Mouse (Mus musculus): ENCODE measurements at regions not wholly inside any gene's neighbourhood (a gene's known extent, or its start where the extent isn't known, plus 50 kb on each side); places are given as distances from the start of the nearest gene placed in this dataset.

- Histone ChIP-seq H3K4me3 (replicated peaks; ENCODE audit: low read length) (no peak overlapping the region), H3K27me3 (ENCODE audit: control insufficient read depth, insufficient read depth, low read length) (no peaks in the 10 kb centered on the region), H3K36me3 (ENCODE audit: control insufficient read depth, insufficient read depth, low read length) (no peaks in the 10 kb centered on the region), H3K4me1 (ENCODE audit: control insufficient read depth, insufficient read depth, low read length) (no peaks in the 10 kb centered on the region), H3K4me2 (replicated peaks; ENCODE audit: low read depth, low read length, severe bottlenecking) (no peak overlapping the region), H3K9me3 (ENCODE audit: control insufficient read depth, low read length) (no peaks in the 10 kb centered on the region), H3K9ac (ENCODE audit: low read depth, low read length, severe bottlenecking) (no peak overlapping the region), H3K27ac (replicated peaks; ENCODE audit: low read depth, low read length) (no peak overlapping the region)
- WGBS, result 88% methylated on average over 2 of the region's 2 CpGs
- no peak for TF ChIP-seq POLR2A (IDR thresholded peaks at IDR 0.05; ENCODE audit: borderline replicate concordance, extremely low read depth, insufficient read depth, insufficient read length)
- DNase-seq (ENCODE audit: low spot score), result no peak
- no peak for ATAC-seq (ENCODE audit: low FRiP score, low read depth)
Measured at GRCm38 (mm10) chr2:148596966-148597365, 75.4 kb upstream of the Nxt1 start.

GRCm38 (mm10) chr2:148585721-148586335, 86.6 kb upstream of the Nxt1 start:
- H3K9ac ChIP-seq (ENCODE audit: low read depth, low read length, severe bottlenecking), result no peak overlapping the region
- no peak overlapping the region for H3K4me2 ChIP-seq (replicated peaks; ENCODE audit: low read depth, low read length, severe bottlenecking)
- H3K36me3 ChIP-seq (ENCODE audit: control insufficient read depth, insufficient read depth, low read length), result no peaks in the 10 kb centered on the region
- ATAC-seq (ENCODE audit: low FRiP score, low read depth) (no peak), DNase-seq (ENCODE audit: low spot score) (no peak)
- H3K4me3 ChIP-seq (replicated peaks; ENCODE audit: low read length), result no peak overlapping the region
- no peak overlapping the region for H3K27ac ChIP-seq (replicated peaks; ENCODE audit: low read depth, low read length)
- no peaks in the 10 kb centered on the region for H3K27me3 ChIP-seq (ENCODE audit: control insufficient read depth, insufficient read depth, low read length)
- no peaks in the 10 kb centered on the region for H3K9me3 ChIP-seq (ENCODE audit: control insufficient read depth, low read length)
- TF ChIP-seq POLR2A (IDR thresholded peaks at IDR 0.05; ENCODE audit: borderline replicate concordance, extremely low read depth, insufficient read depth, insufficient read length), result no peak
- 66% methylated on average over 1 of the region's 1 CpGs for WGBS
- no peaks in the 10 kb centered on the region for H3K4me1 ChIP-seq (ENCODE audit: control insufficient read depth, insufficient read depth, low read length)

- H3K27ac ChIP-seq (replicated peaks; ENCODE audit: low read depth, low read length), result no peak overlapping the region
- TF ChIP-seq POLR2A (IDR thresholded peaks at IDR 0.05; ENCODE audit: borderline replicate concordance, extremely low read depth, insufficient read depth, insufficient read length), result no peak
- no peaks in the 10 kb centered on the region for H3K27me3 ChIP-seq (ENCODE audit: control insufficient read depth, insufficient read depth, low read length)
- no peaks in the 10 kb centered on the region for H3K4me1 ChIP-seq (ENCODE audit: control insufficient read depth, insufficient read depth, low read length)
- no peak overlapping the region for H3K9ac ChIP-seq (ENCODE audit: low read depth, low read length, severe bottlenecking)
- H3K4me2 ChIP-seq (replicated peaks; ENCODE audit: low read depth, low read length, severe bottlenecking), result no peak overlapping the region
- no peak for DNase-seq (ENCODE audit: low spot score)
- 72% methylated on average over 1 of the region's 1 CpGs for WGBS
- H3K9me3 ChIP-seq (ENCODE audit: control insufficient read depth, low read length), result no peaks in the 10 kb centered on the region
- no peak overlapping the region for H3K4me3 ChIP-seq (replicated peaks; ENCODE audit: low read length)
- no peak for ATAC-seq (ENCODE audit: low FRiP score, low read depth)
- no peaks in the 10 kb centered on the region for H3K36me3 ChIP-seq (ENCODE audit: control insufficient read depth, insufficient read depth, low read length)
Measured at GRCm38 (mm10) chr2:148582208-148582607, 90.2 kb upstream of the Nxt1 start.

- 65% methylated on average over 4 of the region's 4 CpGs for WGBS
- Histone ChIP-seq H3K4me2 (replicated peaks; ENCODE audit: low read depth, low read length, severe bottlenecking) (no peak overlapping the region), H3K9ac (ENCODE audit: low read depth, low read length, severe bottlenecking) (no peak overlapping the region), H3K36me3 (ENCODE audit: control insufficient read depth, insufficient read depth, low read length) (no peaks in the 10 kb centered on the region), H3K9me3 (ENCODE audit: control insufficient read depth, low read length) (no peaks in the 10 kb centered on the region), H3K27ac (replicated peaks; ENCODE audit: low read depth, low read length) (no peak overlapping the region), H3K4me3 (replicated peaks; ENCODE audit: low read length) (no peak overlapping the region), H3K27me3 (ENCODE audit: control insufficient read depth, insufficient read depth, low read length) (no peaks in the 10 kb centered on the region), H3K4me1 (ENCODE audit: control insufficient read depth, insufficient read depth, low read length) (no peaks in the 10 kb centered on the region)
- TF ChIP-seq POLR2A (IDR thresholded peaks at IDR 0.05; ENCODE audit: borderline replicate concordance, extremely low read depth, insufficient read depth, insufficient read length), result no peak
- no peak for DNase-seq (ENCODE audit: low spot score)
- no peak for ATAC-seq (ENCODE audit: low FRiP score, low read depth)
Measured at GRCm38 (mm10) chr2:148581666-148582065, 90.7 kb upstream of the Nxt1 start.

- no peak overlapping the region for H3K27ac ChIP-seq (replicated peaks; ENCODE audit: low read depth, low read length)
- no peak overlapping the region for H3K9ac ChIP-seq (ENCODE audit: low read depth, low read length, severe bottlenecking)
- H3K36me3 ChIP-seq (ENCODE audit: control insufficient read depth, insufficient read depth, low read length), result no peaks in the 10 kb centered on the region
- H3K27me3 ChIP-seq (ENCODE audit: control insufficient read depth, insufficient read depth, low read length), result no peaks in the 10 kb centered on the region
- H3K9me3 ChIP-seq (ENCODE audit: control insufficient read depth, low read length), result no peaks in the 10 kb centered on the region
- 49% methylated on average over 7 of the region's 7 CpGs for WGBS
- no peak overlapping the region for H3K4me3 ChIP-seq (replicated peaks; ENCODE audit: low read length)
- peak; percentile 41; the same call in 1 of the 2 replicates for ATAC-seq (ENCODE audit: low FRiP score, low read depth)
- H3K4me1 ChIP-seq (ENCODE audit: control insufficient read depth, insufficient read depth, low read length), result no peaks in the 10 kb centered on the region
- no peak for TF ChIP-seq POLR2A (IDR thresholded peaks at IDR 0.05; ENCODE audit: borderline replicate concordance, extremely low read depth, insufficient read depth, insufficient read length)
- H3K4me2 ChIP-seq (replicated peaks; ENCODE audit: low read depth, low read length, severe bottlenecking), result no peak overlapping the region
- peak; percentile 21 for DNase-seq (ENCODE audit: low spot score)
Measured at GRCm38 (mm10) chr2:148580286-148580966, 92.0 kb upstream of the Nxt1 start.
